Mouse (Mus musculus) adrenal gland, adult 18-20 months (tissue): ENCODE results near the gene Pigyl. TPM values are rescaled to one million over a fixed set of nuclear protein-coding genes. Genes with fewer than 3 reads are reported as not detected.
"Not testable (repeated sequence)": the region's sequence is repeated elsewhere in the genome, so short reads cannot be mapped to it uniquely, and the experiment has no call there.

ENCODE experiments used
- DNase-seq, 2 experiments: peaks; one replicate each; pipeline ENCODE4 v3.0.0; 2021 to 2022; ENCODE audit warnings: low spot score in 2 of 2
- total RNA-seq, 2 experiments: library from RNA; stranded (reverse); gene quantifications; 1 replicate in 1 of 2; 2 replicates in 1 of 2; pipeline ENCODE4 v1.2.3; 2021

Pigyl gene
- total RNA-seq, 2 experiments from 2014 or later: 42.5 to 44.3 TPM

DNA sequence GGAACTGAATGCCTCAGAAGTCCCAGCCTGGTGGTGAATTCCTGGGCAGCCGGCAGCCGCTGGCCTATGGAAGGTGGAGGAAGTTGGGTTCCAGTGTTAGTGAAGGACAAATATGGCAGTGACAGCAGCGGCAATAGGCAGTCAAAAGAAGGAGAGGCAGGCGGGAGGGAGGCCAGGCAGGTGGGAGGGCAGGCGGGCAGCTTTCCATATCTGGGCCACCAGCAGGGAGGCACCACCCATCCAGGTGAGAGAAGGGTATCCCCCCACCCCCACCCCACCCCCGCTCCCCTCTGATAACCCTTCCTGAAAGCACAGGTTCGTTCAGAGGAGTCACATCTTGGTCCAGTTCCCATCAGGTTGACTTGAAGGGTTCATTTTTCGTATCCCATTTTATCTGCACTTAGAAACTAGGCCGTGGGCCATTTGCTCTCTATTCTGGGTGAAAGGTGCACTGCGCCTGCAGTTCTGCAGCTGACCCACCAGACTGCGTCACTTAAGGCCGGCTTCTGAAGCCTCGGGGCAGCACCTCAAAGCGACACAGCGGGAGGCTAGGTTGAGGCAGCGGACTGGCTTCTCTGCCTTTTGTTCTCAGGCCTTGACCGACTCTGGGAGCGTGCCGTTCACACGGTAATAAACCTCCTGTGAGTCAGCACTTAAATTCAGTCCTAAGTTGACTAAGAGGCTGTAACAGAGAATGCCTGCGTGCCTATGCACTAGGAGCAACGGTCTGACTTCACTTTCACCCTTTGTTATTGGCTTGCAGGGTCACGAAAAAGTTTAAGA is 19.7 kb upstream of the Pigyl start:
- DNase-seq: peak in 1 of 2 experiments; percentile 29

DNA sequence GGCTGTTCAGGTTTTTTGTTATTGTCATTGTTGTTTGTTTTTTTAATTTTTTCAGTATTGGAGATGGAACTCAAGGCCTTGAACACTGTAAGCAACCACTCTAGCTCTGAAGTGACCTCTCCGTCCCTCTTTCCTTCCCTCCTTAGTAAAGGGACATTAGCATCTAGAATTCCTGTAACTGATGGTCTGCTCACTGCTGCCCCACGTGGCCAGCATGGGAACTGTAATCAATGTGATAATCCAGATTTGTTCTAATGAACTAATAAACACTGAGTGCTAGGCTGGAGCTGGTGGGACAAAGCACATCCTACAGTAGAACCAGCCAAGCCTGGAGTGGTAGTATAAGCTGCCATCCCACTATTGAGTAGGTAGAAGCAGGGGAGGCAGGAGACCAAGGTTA is 18.2 kb upstream of the Pigyl start:
- peak in 1 of 2 experiments; percentile 51 for DNase-seq

DNA sequence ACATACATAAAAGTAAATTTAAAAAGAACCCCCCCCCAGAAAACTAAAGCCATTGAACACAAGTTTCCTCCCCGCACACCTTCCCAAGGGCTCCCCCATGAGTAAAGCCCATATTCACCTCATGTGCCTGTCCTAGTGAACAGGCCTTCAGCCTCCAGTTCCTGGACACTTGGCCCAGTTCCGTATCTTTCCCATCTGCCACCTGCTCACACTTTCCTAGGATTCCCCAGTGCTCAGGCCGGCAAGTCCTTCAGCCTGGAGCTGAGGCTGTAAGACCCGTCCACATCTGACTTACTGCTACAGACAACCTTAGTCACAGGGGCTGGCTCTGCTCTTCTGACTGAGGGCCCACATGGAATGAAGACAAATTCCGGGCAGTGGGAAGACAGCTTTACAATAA is 16.9 kb upstream of the Pigyl start:
- DNase-seq: no peak

- DNase-seq: peak; percentile 87 to 93
Measured at GRCm38 (mm10) chr9:22143108-22144037, 13.3 kb upstream of the Pigyl start.

GRCm38 (mm10) chr9:22144304-22144965 is 12.2 kb upstream of the Pigyl start:
- no peak for DNase-seq

- DNase-seq: no peak
Measured at GRCm38 (mm10) chr9:22149426-22150248, 7.0 kb upstream of the Pigyl start.

DNA sequence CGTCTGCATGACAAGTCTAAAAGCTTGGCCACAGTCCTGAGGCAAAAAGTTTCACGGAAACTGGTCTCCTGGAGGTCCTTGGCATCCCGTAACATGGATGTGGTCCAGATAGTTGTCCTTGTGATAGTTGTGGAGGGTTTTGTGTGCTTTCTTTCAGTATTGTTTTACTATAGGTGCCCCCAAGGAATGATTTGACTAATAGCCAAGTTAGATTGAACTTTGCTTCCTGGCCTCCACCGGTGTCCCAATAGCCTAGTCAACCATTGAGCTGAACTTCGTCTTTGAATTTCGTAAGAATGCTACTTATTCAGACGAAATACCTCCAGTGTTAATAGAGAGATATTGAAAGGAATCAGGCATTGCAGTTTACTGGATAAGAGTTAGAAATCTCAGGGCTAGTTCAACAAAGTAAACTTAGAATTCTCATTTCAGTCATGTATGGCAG is 6.4 kb upstream of the Pigyl start:
- DNase-seq: not testable (repeated sequence)

DNA sequence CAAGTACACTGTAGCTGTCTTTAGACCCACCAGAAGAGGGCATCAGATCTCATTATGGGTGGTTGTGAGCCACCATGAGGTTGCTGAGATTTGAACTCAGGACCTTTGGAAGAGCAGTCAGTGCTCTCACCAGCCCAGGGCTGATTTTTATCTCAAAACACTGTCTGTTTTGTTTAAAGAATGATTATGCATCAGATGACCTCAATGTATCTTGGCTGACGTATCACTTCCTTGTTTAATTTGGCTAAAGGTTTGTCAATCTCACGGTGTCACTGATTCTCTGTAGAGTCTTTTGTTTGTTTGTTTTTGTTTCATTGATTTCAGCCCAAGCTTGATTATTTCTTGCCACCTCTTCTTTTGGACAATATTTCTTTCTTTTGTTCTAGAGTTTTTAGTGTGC is 5.7 kb upstream of the Pigyl start:
- no peak for DNase-seq

- DNase-seq: no peak
Measured at GRCm38 (mm10) chr9:22153810-22154209, 2.8 kb upstream of the Pigyl start.

DNA sequence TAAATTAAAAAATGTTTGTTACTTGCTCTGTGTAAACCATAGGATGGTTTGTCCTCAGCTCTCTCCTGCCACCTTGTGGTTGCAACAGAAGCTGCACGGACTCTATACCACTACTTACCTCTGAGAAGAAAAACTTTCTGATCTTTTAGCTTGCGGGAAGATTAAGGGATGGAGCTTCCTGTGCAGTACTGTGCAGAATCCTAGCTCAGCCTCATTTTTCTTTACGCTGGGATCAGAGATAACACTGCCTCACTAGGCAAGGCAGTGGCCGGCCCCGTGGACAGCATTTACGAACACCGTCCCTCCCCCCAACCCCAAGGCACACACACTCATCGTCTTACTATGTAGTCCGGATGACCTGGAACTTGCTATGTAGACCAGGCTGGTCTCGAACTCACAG is 1.0 kb upstream of the Pigyl start:
- peak; percentile 60 to 66 for DNase-seq

GRCm38 (mm10) chr9:22157516-22158265 is 1.0 kb downstream of the Pigyl start:
- DNase-seq: no peak

- no peak for DNase-seq
Measured at GRCm38 (mm10) chr9:22161299-22161698, 4.7 kb downstream of the Pigyl start.

DNA sequence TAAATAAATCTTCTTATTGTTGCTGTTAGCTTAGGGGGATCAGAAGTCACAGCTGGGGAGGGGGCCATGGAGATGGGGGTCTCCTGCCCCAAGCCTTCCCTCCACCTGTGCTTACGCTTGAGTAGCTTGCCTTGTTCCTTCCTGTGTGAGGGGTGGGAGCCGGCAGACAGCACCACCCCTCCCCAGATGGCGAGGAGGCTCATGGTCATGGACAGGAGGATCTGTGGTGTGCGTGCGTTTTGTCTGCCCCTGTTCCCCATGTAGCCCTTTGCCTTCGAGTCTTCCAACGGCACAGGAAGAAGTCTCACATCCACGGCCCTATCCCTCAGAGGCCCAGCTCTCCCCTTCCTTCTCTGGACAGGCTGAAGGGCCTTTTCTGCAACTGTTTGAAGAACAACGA is 5.7 kb downstream of the Pigyl start:
- no peak for DNase-seq

- DNase-seq: no peak
Measured at GRCm38 (mm10) chr9:22162912-22163311, 6.3 kb downstream of the Pigyl start.

DNA sequence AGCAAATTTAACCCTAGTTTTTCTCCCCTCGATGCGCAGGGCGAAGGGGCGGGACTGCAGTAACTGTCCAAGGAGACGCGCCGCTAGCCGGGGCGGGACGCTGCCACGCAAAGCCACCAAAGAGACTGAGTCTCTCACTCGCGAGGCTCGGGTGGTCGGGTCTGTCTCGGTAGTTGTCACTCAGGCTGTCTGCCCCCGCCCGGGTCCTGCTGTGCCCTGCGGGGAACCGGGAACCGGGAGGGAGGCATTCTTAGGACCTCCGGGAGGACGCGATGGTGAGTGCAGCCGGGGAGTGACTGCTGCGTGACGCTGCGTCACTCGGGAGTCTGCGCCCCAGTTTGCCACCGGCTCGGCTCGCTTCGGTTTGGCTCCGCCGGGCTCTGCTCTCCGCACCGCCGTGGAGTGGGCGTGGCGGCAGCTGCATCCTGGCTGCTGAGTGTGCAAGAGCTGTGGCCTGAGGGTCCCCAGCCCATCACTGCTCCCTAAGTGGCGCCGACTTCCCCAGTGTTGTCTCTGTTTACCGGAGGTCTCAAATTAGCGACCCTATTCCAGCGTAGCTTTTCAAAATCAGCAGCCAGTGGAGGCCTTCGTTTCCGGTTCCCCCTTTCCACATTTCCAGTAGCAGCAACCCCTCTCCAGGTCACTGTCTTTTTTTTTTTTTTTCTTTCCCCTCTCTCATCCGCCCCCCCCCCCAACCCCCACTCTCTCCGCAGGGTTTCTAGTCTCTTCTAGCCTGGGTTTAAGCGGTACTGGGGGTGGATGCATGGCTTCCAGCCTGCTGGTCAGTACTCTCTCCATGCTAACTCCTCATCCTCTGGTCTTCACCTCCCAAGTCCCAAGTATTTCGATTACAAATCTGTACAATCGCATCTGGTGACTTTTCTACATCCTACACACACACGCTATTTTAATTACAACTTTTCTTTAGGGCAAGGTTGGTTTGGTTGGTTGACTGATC is 8.3 kb downstream of the Pigyl start:
- DNase-seq: peak in 1 of 2 experiments; percentile 36

- no peak for DNase-seq
Measured at GRCm38 (mm10) chr9:22165964-22166363, 9.3 kb downstream of the Pigyl start.

DNA sequence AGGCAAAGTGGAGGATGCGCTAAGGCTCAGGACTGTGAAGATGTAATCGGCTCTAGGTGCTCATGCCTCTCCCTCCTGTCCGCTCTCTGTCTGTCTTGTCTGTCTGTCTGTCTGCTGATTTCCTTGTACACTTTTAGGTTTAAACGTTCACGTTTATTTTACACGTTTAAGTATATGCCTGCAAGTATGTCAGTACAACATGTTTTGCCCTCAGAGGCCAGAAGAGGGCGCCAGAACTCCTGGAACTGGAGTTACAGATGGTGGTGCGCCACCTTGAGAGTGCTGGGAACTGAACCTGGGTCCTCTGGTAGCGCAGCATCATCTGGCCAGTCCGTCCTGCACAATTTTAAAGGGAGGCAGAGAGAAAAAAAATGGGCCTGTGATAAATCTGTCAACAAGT is 10.0 kb downstream of the Pigyl start:
- no peak for DNase-seq

DNA sequence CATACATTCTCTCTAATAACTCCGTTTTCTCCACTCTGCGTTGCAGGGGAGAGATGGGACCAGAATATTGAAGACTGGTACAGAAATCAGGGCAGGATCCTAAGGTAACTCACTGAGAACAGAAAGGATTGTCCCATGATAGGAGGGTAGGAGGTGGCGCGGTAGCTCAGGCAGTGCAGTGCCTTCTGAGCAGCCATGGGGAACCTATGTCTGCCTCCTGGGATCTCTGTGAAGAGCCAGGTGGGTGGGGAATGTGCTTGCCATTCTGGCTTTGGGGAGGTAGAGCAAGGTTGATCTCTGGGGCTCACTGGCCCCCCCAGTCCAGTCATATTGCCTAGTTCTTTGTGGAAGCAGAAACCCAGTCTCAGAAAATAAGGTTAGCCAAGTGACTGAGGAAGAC is 11.1 kb downstream of the Pigyl start:
- no peak for DNase-seq

DNA sequence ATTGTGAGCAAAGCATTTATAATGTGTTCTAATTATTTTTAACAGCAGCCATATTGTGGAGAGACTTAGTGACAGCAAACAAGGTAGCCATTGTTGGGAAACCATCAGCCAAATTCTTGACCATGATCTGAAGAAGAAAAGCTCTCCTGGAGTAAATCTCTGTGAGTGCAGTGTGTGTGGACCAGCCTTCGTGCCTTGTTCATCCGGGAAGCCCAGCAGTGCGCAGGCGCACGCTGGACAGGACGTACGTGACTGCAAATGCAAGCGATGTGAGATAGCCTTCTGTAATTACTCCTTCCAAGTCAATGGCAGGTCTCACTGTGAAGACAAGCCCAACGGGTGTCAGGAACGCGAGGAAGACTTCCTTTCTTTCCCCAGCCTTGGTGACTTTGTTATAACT is 12.7 kb downstream of the Pigyl start:
- DNase-seq: no peak
